Mouse (Mus musculus): ENCODE measurements at regions not wholly inside any gene's neighbourhood (a gene's known extent, or its start where the extent isn't known, plus 50 kb on each side); places are given as distances from the start of the nearest gene placed in this dataset.
"Not testable (repeated sequence)": the region's sequence is repeated elsewhere in the genome, so short reads cannot be mapped to it uniquely, and the experiment has no call there.

- H3K9ac ChIP-seq (ENCODE audit: low read depth, low read length), result no peak overlapping the region
- no peak for DNase-seq (ENCODE audit: extremely low read depth, low read depth, low spot score)
- no peaks in the 10 kb centered on the region for H3K79me2 ChIP-seq (ENCODE audit: control insufficient read depth, insufficient read depth, low read length)
- H3K27ac ChIP-seq (replicated peaks; ENCODE audit: insufficient read depth, low read depth, low read length), result no peak overlapping the region
- no peak overlapping the region for H3K4me3 ChIP-seq (ENCODE audit: insufficient read depth, low read depth, low read length)
- no peaks in the 10 kb centered on the region for H3K36me3 ChIP-seq (ENCODE audit: control insufficient read depth, insufficient read depth, low read length)
- no peak for TF ChIP-seq CTCF (IDR thresholded peaks at IDR 0.05; ENCODE audit: low read depth, low read length)
- no peak for TF ChIP-seq POLR2A (IDR thresholded peaks at IDR 0.05; ENCODE audit: extremely low read depth, insufficient read depth, low read length)
- H3K27me3 ChIP-seq (ENCODE audit: control insufficient read depth, insufficient read depth, low read length), result no peaks in the 10 kb centered on the region; the same call in 1 of the 2 replicates
- WGBS, result 94% methylated on average over 1 of the region's 1 CpGs
- H3K4me1 ChIP-seq (ENCODE audit: control insufficient read depth, insufficient read depth, low read length), result no peaks in the 10 kb centered on the region
These were observed 52.0 kb upstream of the Trpm1 start for GRCm38 (mm10) chr7:64101679-64102078.

DNA sequence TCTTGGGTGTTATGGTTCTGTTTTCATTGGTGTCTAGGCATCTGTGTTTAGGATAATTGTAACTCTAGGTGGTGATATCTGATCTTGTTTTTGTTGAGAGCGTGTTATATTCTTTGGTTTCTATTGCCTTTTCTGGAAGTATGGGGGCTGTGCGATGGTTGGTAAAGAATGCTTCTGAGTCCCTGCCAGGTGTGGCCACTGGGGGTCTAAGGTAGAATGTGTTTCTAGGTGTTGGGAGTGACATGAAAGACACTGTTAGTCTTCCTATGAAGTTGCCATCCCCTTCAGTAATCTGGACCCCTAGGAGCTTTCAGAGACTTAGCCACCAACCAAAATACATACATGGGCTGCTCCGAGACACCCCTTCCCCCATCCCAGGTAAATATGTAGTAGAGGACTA lies 54.0 kb upstream of the Trpm1 start:
- no peaks in the 10 kb centered on the region for H3K27me3 ChIP-seq (ENCODE audit: control insufficient read depth, insufficient read depth, low read length)
- no peak overlapping the region for H3K4me3 ChIP-seq (ENCODE audit: insufficient read depth, low read depth, low read length)
- no peak overlapping the region for H3K9ac ChIP-seq (ENCODE audit: low read depth, low read length)
- no peaks in the 10 kb centered on the region for H3K36me3 ChIP-seq (ENCODE audit: control insufficient read depth, insufficient read depth, low read length)
- H3K4me1 ChIP-seq (ENCODE audit: control insufficient read depth, insufficient read depth, low read length), result no peaks in the 10 kb centered on the region
- no peak for TF ChIP-seq POLR2A (IDR thresholded peaks at IDR 0.05; ENCODE audit: extremely low read depth, insufficient read depth, low read length)
- TF ChIP-seq CTCF (IDR thresholded peaks at IDR 0.05; ENCODE audit: low read depth, low read length), result no peak
- DNase-seq (ENCODE audit: extremely low read depth, low read depth, low spot score), result no peak
- H3K27ac ChIP-seq (replicated peaks; ENCODE audit: insufficient read depth, low read depth, low read length), result no peak overlapping the region
- H3K79me2 ChIP-seq (ENCODE audit: control insufficient read depth, insufficient read depth, low read length), result no peaks in the 10 kb centered on the region
- WGBS, result 90% methylated on average over 3 of the region's 3 CpGs

DNA sequence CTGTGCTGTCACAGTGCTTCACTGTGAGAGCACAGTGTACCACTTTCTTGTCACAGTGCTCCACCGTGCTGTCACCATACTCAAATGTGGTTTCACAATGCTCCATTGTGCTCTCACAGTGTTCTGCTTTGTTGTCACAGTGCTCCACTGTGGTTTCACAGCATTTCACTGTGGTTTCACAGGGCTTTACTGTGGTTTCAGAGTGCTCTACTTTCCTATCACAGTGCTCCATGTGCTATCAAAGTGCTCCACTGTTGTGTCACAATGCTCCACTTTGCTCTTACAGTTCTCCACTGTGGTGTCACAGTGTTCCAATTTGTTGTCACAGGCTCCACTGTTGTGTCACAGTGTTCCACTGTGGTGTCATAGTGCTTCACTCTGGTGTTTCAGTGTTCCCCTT lies 63.6 kb upstream of the Trpm1 start:
- H3K79me2 ChIP-seq (ENCODE audit: control insufficient read depth, insufficient read depth, low read length), result no peaks in the 10 kb centered on the region
- H3K4me3 ChIP-seq (ENCODE audit: insufficient read depth, low read depth, low read length), result no peak overlapping the region
- no peak overlapping the region for H3K9ac ChIP-seq (ENCODE audit: low read depth, low read length)
- H3K27me3 ChIP-seq (ENCODE audit: control insufficient read depth, insufficient read depth, low read length), result no peaks in the 10 kb centered on the region
- no peaks in the 10 kb centered on the region for H3K36me3 ChIP-seq (ENCODE audit: control insufficient read depth, insufficient read depth, low read length)
- TF ChIP-seq POLR2A (IDR thresholded peaks at IDR 0.05; ENCODE audit: extremely low read depth, insufficient read depth, low read length) (no peak), CTCF (IDR thresholded peaks at IDR 0.05; ENCODE audit: low read depth, low read length) (no peak)
- 64% methylated on average over 1 of the region's 1 CpGs for WGBS
- DNase-seq (ENCODE audit: extremely low read depth, low read depth, low spot score), result no peak
- H3K4me1 ChIP-seq (ENCODE audit: control insufficient read depth, insufficient read depth, low read length), result no peaks in the 10 kb centered on the region
- H3K27ac ChIP-seq (replicated peaks; ENCODE audit: insufficient read depth, low read depth, low read length), result no peak overlapping the region

DNA sequence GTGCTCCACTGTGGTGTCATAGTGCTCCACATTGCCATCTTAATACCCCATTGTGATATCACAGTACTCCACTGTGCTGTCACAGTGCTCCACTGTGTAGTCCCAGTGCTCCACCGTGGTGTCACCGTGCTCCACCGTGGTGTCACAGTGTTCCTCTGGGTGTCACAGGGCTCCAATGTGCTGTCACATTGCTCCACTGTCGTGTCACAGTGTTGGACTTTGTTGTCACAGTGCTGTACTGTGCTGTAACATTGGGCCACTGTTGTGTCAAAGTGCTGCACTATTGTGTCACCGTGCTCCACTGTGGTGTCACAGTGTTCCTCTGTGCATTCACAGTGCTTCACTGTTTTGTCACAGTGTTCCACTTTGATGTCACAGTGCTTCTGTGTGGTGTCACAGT lies 64.6 kb upstream of the Trpm1 start:
- H3K79me2 ChIP-seq (ENCODE audit: control insufficient read depth, insufficient read depth, low read length), result no peaks in the 10 kb centered on the region
- 85% methylated on average over 5 of the region's 5 CpGs for WGBS
- no peak overlapping the region for H3K4me3 ChIP-seq (ENCODE audit: insufficient read depth, low read depth, low read length)
- no peak for DNase-seq (ENCODE audit: extremely low read depth, low read depth, low spot score)
- no peak for TF ChIP-seq POLR2A (IDR thresholded peaks at IDR 0.05; ENCODE audit: extremely low read depth, insufficient read depth, low read length)
- TF ChIP-seq CTCF (IDR thresholded peaks at IDR 0.05; ENCODE audit: low read depth, low read length), result no peak
- no peaks in the 10 kb centered on the region for H3K4me1 ChIP-seq (ENCODE audit: control insufficient read depth, insufficient read depth, low read length)
- no peaks in the 10 kb centered on the region for H3K36me3 ChIP-seq (ENCODE audit: control insufficient read depth, insufficient read depth, low read length)
- no peak overlapping the region for H3K27ac ChIP-seq (replicated peaks; ENCODE audit: insufficient read depth, low read depth, low read length)
- H3K27me3 ChIP-seq (ENCODE audit: control insufficient read depth, insufficient read depth, low read length), result no peaks in the 10 kb centered on the region
- no peak overlapping the region for H3K9ac ChIP-seq (ENCODE audit: low read depth, low read length)

- not testable (repeated sequence) for DNase-seq (ENCODE audit: extremely low read depth, low read depth, low spot score); H3K9ac ChIP-seq (ENCODE audit: low read depth, low read length); H3K4me3 ChIP-seq (ENCODE audit: insufficient read depth, low read depth, low read length); H3K4me1 ChIP-seq (ENCODE audit: control insufficient read depth, insufficient read depth, low read length); H3K79me2 ChIP-seq (ENCODE audit: control insufficient read depth, insufficient read depth, low read length); H3K36me3 ChIP-seq (ENCODE audit: control insufficient read depth, insufficient read depth, low read length); H3K27me3 ChIP-seq (ENCODE audit: control insufficient read depth, insufficient read depth, low read length); H3K27ac ChIP-seq (replicated peaks; ENCODE audit: insufficient read depth, low read depth, low read length)
- whole genome bisulfite sequencing, result 48% methylated on average over 1 of the region's 1 CpGs
These were observed 69.7 kb upstream of the Trpm1 start for GRCm38 (mm10) chr7:64083978-64084377.

DNA sequence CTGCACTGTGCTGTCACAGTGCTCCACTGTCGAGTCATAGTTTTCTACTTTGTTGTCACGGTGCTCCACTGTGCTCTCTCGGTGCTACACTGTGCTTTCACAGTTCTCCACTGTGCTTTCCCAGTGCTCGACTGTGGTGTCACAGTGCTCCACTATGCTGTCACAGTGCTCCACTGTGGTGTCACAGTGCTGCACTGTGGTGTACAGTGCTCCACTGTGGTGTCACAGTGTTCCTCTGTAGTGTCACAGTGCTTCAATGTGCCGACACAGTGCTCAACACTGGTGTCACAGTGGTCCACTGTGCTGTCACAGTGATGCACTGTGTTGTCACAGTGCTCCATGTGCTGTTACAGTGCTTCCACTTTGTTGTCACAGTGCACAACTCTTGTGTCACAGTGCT lies 71.0 kb upstream of the Trpm1 start:
- DNase-seq (ENCODE audit: extremely low read depth, low read depth, low spot score), result no peak
- no peak overlapping the region for H3K4me3 ChIP-seq (ENCODE audit: insufficient read depth, low read depth, low read length)
- WGBS, result 74% methylated on average over 5 of the region's 5 CpGs

More for the DNA sequence above, 71.0 kb upstream of the Trpm1 start:
- Histone ChIP-seq H3K36me3 (ENCODE audit: control insufficient read depth, insufficient read depth, low read length) (no peaks in the 10 kb centered on the region), H3K9ac (ENCODE audit: low read depth, low read length) (no peak overlapping the region), H3K27me3 (ENCODE audit: control insufficient read depth, insufficient read depth, low read length) (no peaks in the 10 kb centered on the region), H3K4me1 (ENCODE audit: control insufficient read depth, insufficient read depth, low read length) (no peaks in the 10 kb centered on the region), H3K27ac (replicated peaks; ENCODE audit: insufficient read depth, low read depth, low read length) (no peak overlapping the region), H3K79me2 (ENCODE audit: control insufficient read depth, insufficient read depth, low read length) (no peaks in the 10 kb centered on the region)
- TF ChIP-seq POLR2A (IDR thresholded peaks at IDR 0.05; ENCODE audit: extremely low read depth, insufficient read depth, low read length) (no peak), CTCF (IDR thresholded peaks at IDR 0.05; ENCODE audit: low read depth, low read length) (no peak)

All from liver, adult 2 months (tissue).